Mouse (Mus musculus) spleen, postnatal 10 days (tissue): Measurements from ENCODE around the gene Serinc5.

Source experiments
- DNase-seq, 2 experiments: peaks; one replicate each; pipeline ENCODE4 v3.0.0; 2021 to 2022; ENCODE audit warnings: low spot score in 2 of 2

Gene Serinc5

GRCm38 (mm10) chr13:92703241-92704027 lies 92.5 kb downstream of the Serinc5 start:
- DNase-seq: no peak

- DNase-seq: no peak
Measured at GRCm38 (mm10) chr13:92704189-92704588, 93.3 kb downstream of the Serinc5 start.

GRCm38 (mm10) chr13:92705016-92705535 lies 94.2 kb downstream of the Serinc5 start:
- DNase-seq: no peak

GRCm38 (mm10) chr13:92706342-92707061 lies 95.6 kb downstream of the Serinc5 start:
- no peak for DNase-seq

- DNase-seq: no peak
Measured at GRCm38 (mm10) chr13:92707941-92708340, 97.0 kb downstream of the Serinc5 start.

- DNase-seq: no peak
Measured at GRCm38 (mm10) chr13:92708466-92708865, 97.6 kb downstream of the Serinc5 start.

GRCm38 (mm10) chr13:92709535-92709934 lies 98.6 kb downstream of the Serinc5 start:
- no peak for DNase-seq

GRCm38 (mm10) chr13:92710361-92710760 lies 99.5 kb downstream of the Serinc5 start:
- DNase-seq: no peak

GRCm38 (mm10) chr13:92711821-92712220 lies 100.9 kb downstream of the Serinc5 start:
- no peak for DNase-seq

GRCm38 (mm10) chr13:92712619-92713018 lies 101.7 kb downstream of the Serinc5 start:
- DNase-seq: no peak

- no peak for DNase-seq
Measured at GRCm38 (mm10) chr13:92717851-92718665, 107.2 kb downstream of the Serinc5 start.

GRCm38 (mm10) chr13:92721006-92721405 lies 110.1 kb downstream of the Serinc5 start:
- DNase-seq: no peak

GRCm38 (mm10) chr13:92722389-92722788 lies 111.5 kb downstream of the Serinc5 start:
- no peak for DNase-seq

GRCm38 (mm10) chr13:92729811-92730210 lies 118.9 kb downstream of the Serinc5 start:
- DNase-seq: no peak

- no peak for DNase-seq
Measured at GRCm38 (mm10) chr13:92731811-92732210, 120.9 kb downstream of the Serinc5 start.

- no peak for DNase-seq
Measured at GRCm38 (mm10) chr13:92732836-92733235, 121.9 kb downstream of the Serinc5 start.

GRCm38 (mm10) chr13:92733252-92733651 lies 122.4 kb downstream of the Serinc5 start:
- peak; percentile 69 to 88 for DNase-seq

GRCm38 (mm10) chr13:92733741-92734140 lies 122.8 kb downstream of the Serinc5 start:
- no peak for DNase-seq

GRCm38 (mm10) chr13:92735693-92736092 lies 124.8 kb downstream of the Serinc5 start:
- no peak for DNase-seq

GRCm38 (mm10) chr13:92736516-92737300 lies 125.8 kb downstream of the Serinc5 start:
- peak in 1 of 2 experiments; percentile 45 for DNase-seq

- DNase-seq: peak in 1 of 2 experiments; percentile 50
Measured at GRCm38 (mm10) chr13:92738821-92739220, 127.9 kb downstream of the Serinc5 start.
